Mouse (Mus musculus): ENCODE data around the gene Snx20.
A peak's percentile ranks its signal among the peaks of the same experiment; 100 is the strongest.

Gene Snx20

GRCm38 (mm10) chr8:88609036-88609435 is 26.9 kb downstream of the Snx20 start:
- ATAC-seq (ENCODE audit: insufficient number of reproducible peaks, low FRiP score, low TSS enrichment): no peak

GRCm38 (mm10) chr8:88605361-88606040 is 30.4 kb downstream of the Snx20 start:
- ATAC-seq (ENCODE audit: insufficient number of reproducible peaks, low FRiP score, low TSS enrichment): no peak

- no peak for ATAC-seq (ENCODE audit: insufficient number of reproducible peaks, low FRiP score, low TSS enrichment)
These were observed 31.6 kb downstream of the Snx20 start for GRCm38 (mm10) chr8:88604065-88605038.

GRCm38 (mm10) chr8:88603446-88603989 is 32.4 kb downstream of the Snx20 start:
- no peak for ATAC-seq (ENCODE audit: insufficient number of reproducible peaks, low FRiP score, low TSS enrichment)

- peak; percentile 21 for ATAC-seq (ENCODE audit: insufficient number of reproducible peaks, low FRiP score, low TSS enrichment)
These were observed 36.4 kb downstream of the Snx20 start for GRCm38 (mm10) chr8:88599491-88599890.

- ATAC-seq (ENCODE audit: insufficient number of reproducible peaks, low FRiP score, low TSS enrichment): no peak
These were observed 37.4 kb downstream of the Snx20 start for GRCm38 (mm10) chr8:88598578-88598977.

GRCm38 (mm10) chr8:88596042-88596441 is 39.9 kb downstream of the Snx20 start:
- ATAC-seq (ENCODE audit: insufficient number of reproducible peaks, low FRiP score, low TSS enrichment): no peak

GRCm38 (mm10) chr8:88593947-88594346 is 42.0 kb downstream of the Snx20 start:
- no peak for ATAC-seq (ENCODE audit: insufficient number of reproducible peaks, low FRiP score, low TSS enrichment)

GRCm38 (mm10) chr8:88590226-88590625 is 45.7 kb downstream of the Snx20 start:
- ATAC-seq (ENCODE audit: insufficient number of reproducible peaks, low FRiP score, low TSS enrichment): no peak

- no peak for ATAC-seq (ENCODE audit: insufficient number of reproducible peaks, low FRiP score, low TSS enrichment)
These were observed 47.6 kb downstream of the Snx20 start for GRCm38 (mm10) chr8:88588205-88588889.

GRCm38 (mm10) chr8:88583863-88584262 is 52.1 kb downstream of the Snx20 start:
- no peak for ATAC-seq (ENCODE audit: insufficient number of reproducible peaks, low FRiP score, low TSS enrichment)

- no peak for ATAC-seq (ENCODE audit: insufficient number of reproducible peaks, low FRiP score, low TSS enrichment)
These were observed 55.1 kb downstream of the Snx20 start for GRCm38 (mm10) chr8:88580785-88581184.

GRCm38 (mm10) chr8:88579668-88580330 is 56.1 kb downstream of the Snx20 start:
- ATAC-seq (ENCODE audit: insufficient number of reproducible peaks, low FRiP score, low TSS enrichment): peak; percentile 49

GRCm38 (mm10) chr8:88579246-88579645 is 56.7 kb downstream of the Snx20 start:
- ATAC-seq (ENCODE audit: insufficient number of reproducible peaks, low FRiP score, low TSS enrichment): no peak

GRCm38 (mm10) chr8:88578413-88579175 is 57.3 kb downstream of the Snx20 start:
- ATAC-seq (ENCODE audit: insufficient number of reproducible peaks, low FRiP score, low TSS enrichment): no peak

- no peak for ATAC-seq (ENCODE audit: insufficient number of reproducible peaks, low FRiP score, low TSS enrichment)
These were observed 58.3 kb downstream of the Snx20 start for GRCm38 (mm10) chr8:88577666-88578065.

Data from cerebellum, adult (tissue).